Mouse (Mus musculus): ENCODE results near the gene Aadacl2. TPM values are rescaled to one million over a fixed set of nuclear protein-coding genes. Genes with fewer than 3 reads are reported as not detected.

Aadacl2 gene
- polyA plus RNA-seq (2012; rRNA removed), result not detected in 2 replicates

DNA sequence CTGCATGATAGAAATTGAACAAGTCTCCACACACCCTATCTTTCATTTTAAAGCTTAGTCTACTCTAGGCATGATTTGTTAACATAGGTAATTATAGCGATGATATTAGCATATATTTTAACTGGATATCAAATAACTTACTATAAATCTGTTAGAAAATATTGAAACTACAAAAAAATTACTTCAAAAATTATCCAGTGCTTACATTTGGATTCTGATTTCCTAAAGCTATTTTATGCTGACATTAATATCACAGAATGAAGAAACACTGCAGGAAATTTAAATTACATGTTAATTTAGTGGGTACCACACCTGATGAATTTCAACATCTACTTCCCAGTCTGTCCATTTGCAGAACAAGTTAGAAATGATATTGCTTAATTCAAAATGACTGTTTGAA, at the start of gene Aadacl2:
Gene Aadacl2, plus strand, starts transcription at position 301 of the 400 bp plus-strand sequence.
- 95% methylated on average over 1 of the region's 1 CpGs for WGBS
- Histone ChIP-seq H3K36me3 (ENCODE audit: control insufficient read depth, insufficient read depth, low read length) (no peaks in the 10 kb centered on the region), H3K27ac (ENCODE audit: insufficient read depth, low read depth, low read length) (no peak within 1 kb of the TSS), H3K4me1 (ENCODE audit: control insufficient read depth, insufficient read depth, insufficient read length, low read length) (no peaks in the 10 kb centered on the region), H3K27me3 (ENCODE audit: control insufficient read depth, insufficient read depth, low read length) (no peaks in the 10 kb centered on the region), H3K4me3 (ENCODE audit: low read depth, low read length) (no peak within 1 kb of the TSS)
- TF ChIP-seq CTCF (IDR thresholded peaks at IDR 0.05; ENCODE audit: extremely low read depth, insufficient read length, insufficient replicate concordance, low read depth, low read length), result no peak
- no peak for TF ChIP-seq POLR2A (IDR thresholded peaks at IDR 0.05; ENCODE audit: low read depth, low read length)

DNA sequence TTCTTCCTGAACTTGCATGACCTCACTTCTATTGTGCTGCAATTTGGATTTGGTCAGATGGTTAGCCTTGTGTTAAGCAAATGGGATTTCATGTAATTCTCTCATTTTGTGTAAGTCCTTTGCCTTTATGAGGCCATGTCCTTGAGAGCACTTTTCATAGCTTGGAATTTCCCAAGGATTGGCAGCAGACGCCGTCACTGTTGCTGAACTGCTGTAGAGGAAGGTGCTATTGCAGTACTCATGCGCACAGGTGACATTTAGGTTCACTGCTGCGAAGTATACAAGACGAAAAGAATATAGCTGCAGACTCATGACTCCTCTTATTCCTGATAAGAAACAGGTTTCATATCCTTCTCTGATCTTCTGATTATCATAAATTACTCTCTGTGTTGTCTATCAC, 35.7 kb upstream of the Aadacl2 start:
- no peak for TF ChIP-seq CTCF (IDR thresholded peaks at IDR 0.05; ENCODE audit: extremely low read depth, insufficient read length, insufficient replicate concordance, low read depth, low read length)
- TF ChIP-seq POLR2A (IDR thresholded peaks at IDR 0.05; ENCODE audit: low read depth, low read length), result no peak
- Histone ChIP-seq H3K27ac (ENCODE audit: insufficient read depth, low read depth, low read length) (no peak overlapping the region), H3K27me3 (ENCODE audit: control insufficient read depth, insufficient read depth, low read length) (no peaks in the 10 kb centered on the region), H3K4me3 (ENCODE audit: low read depth, low read length) (no peak overlapping the region), H3K36me3 (ENCODE audit: control insufficient read depth, insufficient read depth, low read length) (no peaks in the 10 kb centered on the region), H3K4me1 (ENCODE audit: control insufficient read depth, insufficient read depth, insufficient read length, low read length) (0 out of 2 replicates have a peak, but pooled peaks cover 2% of the 10 kb centered on the region)
- 79% methylated on average over 5 of the region's 5 CpGs for WGBS

DNA sequence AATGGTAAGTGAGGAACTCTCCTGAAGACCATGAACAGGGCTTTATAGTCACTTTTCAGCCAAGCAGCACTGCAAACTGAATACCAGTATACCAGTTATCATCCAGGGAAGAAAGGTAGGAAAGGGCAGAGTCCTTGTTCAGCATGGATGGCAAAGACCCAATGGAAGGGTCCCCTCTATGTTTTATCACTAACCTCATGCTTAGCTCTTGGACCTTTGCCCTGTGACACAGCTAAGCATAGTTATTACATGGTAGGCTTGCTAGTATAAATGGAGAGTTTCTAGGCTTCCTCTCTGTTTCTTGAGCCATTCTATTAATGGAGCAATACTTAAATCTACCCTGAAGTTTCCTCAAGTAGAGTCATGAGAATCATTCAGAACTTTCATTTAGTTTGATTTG, 32.0 kb upstream of the Aadacl2 start:
- H3K36me3 ChIP-seq (ENCODE audit: control insufficient read depth, insufficient read depth, low read length), result no peaks in the 10 kb centered on the region
- TF ChIP-seq POLR2A (IDR thresholded peaks at IDR 0.05; ENCODE audit: low read depth, low read length), result no peak
- no peak for TF ChIP-seq CTCF (IDR thresholded peaks at IDR 0.05; ENCODE audit: extremely low read depth, insufficient read length, insufficient replicate concordance, low read depth, low read length)
- H3K27ac ChIP-seq (ENCODE audit: insufficient read depth, low read depth, low read length), result no peak overlapping the region
- no peak overlapping the region for H3K4me3 ChIP-seq (ENCODE audit: low read depth, low read length)
- no peaks in the 10 kb centered on the region for H3K27me3 ChIP-seq (ENCODE audit: control insufficient read depth, insufficient read depth, low read length)
- H3K4me1 ChIP-seq (ENCODE audit: control insufficient read depth, insufficient read depth, insufficient read length, low read length), result 0 out of 2 replicates have a peak, but pooled peaks cover 2% of the 10 kb centered on the region

DNA sequence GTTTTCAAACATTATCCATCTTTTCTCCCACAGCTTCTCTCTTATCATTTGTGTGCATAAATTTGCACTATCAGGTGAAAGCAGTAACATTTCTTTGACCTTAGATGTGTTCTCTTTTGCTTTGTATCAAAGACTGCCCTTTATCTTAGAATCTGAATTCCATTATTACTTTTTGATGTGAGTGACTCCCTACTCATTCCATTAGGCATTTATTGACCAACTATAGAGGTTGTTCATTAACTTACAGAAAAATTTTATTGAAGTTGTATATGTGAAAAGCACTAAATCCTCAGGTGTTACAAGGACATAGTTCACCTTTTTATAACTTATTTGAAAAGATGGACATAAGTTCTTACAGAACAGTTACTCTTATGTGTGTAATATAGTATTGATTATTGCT, 2.9 kb upstream of the Aadacl2 start:
- no peak for TF ChIP-seq POLR2A (IDR thresholded peaks at IDR 0.05; ENCODE audit: low read depth, low read length)
- TF ChIP-seq CTCF (IDR thresholded peaks at IDR 0.05; ENCODE audit: extremely low read depth, insufficient read length, insufficient replicate concordance, low read depth, low read length), result no peak
- Histone ChIP-seq H3K36me3 (ENCODE audit: control insufficient read depth, insufficient read depth, low read length) (no peaks in the 10 kb centered on the region), H3K27ac (ENCODE audit: insufficient read depth, low read depth, low read length) (no peak overlapping the region), H3K4me3 (ENCODE audit: low read depth, low read length) (no peak overlapping the region), H3K4me1 (ENCODE audit: control insufficient read depth, insufficient read depth, insufficient read length, low read length) (no peaks in the 10 kb centered on the region), H3K27me3 (ENCODE audit: control insufficient read depth, insufficient read depth, low read length) (no peaks in the 10 kb centered on the region)

DNA sequence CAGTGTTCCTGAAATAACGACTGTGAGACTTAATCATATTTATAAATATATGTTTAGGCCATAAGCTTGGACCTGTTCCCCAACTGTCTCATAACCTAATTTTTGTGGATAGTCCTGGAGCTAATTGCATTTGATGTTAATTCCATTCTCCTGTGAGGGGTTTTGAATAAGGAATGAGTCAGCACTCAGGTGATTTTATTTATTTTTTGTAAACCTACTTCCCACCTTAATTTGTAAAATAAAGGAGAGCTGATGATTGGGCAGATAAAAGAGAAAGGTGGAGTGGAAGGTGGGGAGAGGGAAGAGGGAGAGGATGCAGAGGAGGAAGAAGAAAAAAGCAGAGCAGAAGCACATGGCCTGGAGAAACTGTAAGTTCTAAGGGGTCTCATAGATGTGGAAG, 18.9 kb downstream of the Aadacl2 start, which contains the start of gene Aadac:
Gene Aadac, plus strand, starts transcription at position 301 of the 400 bp plus-strand sequence.
- Histone ChIP-seq H3K27me3 (ENCODE audit: control insufficient read depth, insufficient read depth, low read length) (no peaks in the 10 kb centered on the region), H3K27ac (ENCODE audit: insufficient read depth, low read depth, low read length) (no peak within 1 kb of the TSS), H3K4me3 (ENCODE audit: low read depth, low read length) (no peak within 1 kb of the TSS), H3K4me1 (ENCODE audit: control insufficient read depth, insufficient read depth, insufficient read length, low read length) (no peaks in the 10 kb centered on the region), H3K36me3 (ENCODE audit: control insufficient read depth, insufficient read depth, low read length) (no peaks in the 10 kb centered on the region)
- WGBS, result 89% methylated on average over 1 of the region's 1 CpGs
- TF ChIP-seq POLR2A (IDR thresholded peaks at IDR 0.05; ENCODE audit: low read depth, low read length) (no peak), CTCF (IDR thresholded peaks at IDR 0.05; ENCODE audit: extremely low read depth, insufficient read length, insufficient replicate concordance, low read depth, low read length) (no peak)

DNA sequence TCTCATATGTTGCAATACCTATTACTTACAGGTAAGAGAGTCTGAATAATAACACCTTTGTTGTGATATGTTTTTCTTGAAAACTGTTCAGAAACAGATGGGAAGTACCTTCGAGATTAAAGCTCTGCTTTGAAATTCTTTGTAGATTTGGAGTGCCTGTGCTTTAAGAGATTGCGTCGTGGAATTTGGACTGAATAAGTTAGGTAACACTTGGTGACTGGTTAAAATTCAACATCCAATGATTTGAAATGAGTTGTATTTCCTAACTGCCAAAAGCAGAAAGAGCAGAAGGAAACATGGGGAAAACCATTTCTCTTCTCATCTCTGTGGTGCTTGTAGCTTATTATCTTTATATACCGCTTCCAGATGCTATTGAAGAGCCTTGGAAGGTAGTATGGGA, 25.0 kb downstream of the Aadacl2 start:
- WGBS, result 24% methylated on average over 4 of the region's 4 CpGs
- no peaks in the 10 kb centered on the region for H3K4me1 ChIP-seq (ENCODE audit: control insufficient read depth, insufficient read depth, insufficient read length, low read length)
- 0 out of 2 replicates have a peak, but pooled peaks cover 1% of the 10 kb centered on the region for H3K36me3 ChIP-seq (ENCODE audit: control insufficient read depth, insufficient read depth, low read length)
- TF ChIP-seq POLR2A (IDR thresholded peaks at IDR 0.05; ENCODE audit: low read depth, low read length), result no peak
- no peak for TF ChIP-seq CTCF (IDR thresholded peaks at IDR 0.05; ENCODE audit: extremely low read depth, insufficient read length, insufficient replicate concordance, low read depth, low read length)
- no peak overlapping the region for H3K27ac ChIP-seq (ENCODE audit: insufficient read depth, low read depth, low read length)
- H3K4me3 ChIP-seq (ENCODE audit: low read depth, low read length), result no peak overlapping the region
- no peaks in the 10 kb centered on the region for H3K27me3 ChIP-seq (ENCODE audit: control insufficient read depth, insufficient read depth, low read length)

DNA sequence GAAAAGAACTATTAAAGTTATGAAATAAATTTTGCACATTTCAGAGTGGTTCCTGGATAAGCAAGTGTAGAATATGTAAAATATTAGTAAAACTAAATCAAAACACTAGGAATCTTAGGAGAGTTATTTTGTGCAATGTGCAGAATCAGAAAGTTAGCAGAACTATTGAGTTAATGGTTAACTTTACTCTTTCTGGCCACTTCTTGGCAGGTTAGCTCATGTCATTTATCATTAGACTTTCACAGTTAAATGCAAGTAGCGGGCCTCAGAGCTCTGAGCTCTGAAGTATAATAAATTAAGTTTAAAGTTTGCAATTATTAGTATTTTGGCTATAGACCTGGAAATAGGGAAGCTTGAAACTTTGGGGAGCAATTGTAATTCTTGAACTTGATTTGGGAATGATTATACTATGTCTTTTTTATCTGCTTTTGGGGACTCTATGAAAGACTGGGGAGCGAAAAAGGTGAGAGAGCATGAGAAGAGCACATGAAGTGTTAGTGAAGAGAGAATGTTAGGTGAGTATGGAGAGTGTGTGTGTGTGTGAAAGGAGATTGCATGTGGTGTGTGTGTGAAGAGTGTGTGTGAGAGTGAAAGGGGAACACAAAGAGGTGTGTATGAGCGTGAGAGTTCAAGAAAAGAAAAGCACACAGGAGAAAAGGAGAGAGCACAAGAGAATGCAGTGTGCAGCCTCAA, 39.8 kb downstream of the Aadacl2 start:
- no peak overlapping the region for H3K4me3 ChIP-seq (ENCODE audit: low read depth, low read length)
- no peaks in the 10 kb centered on the region for H3K36me3 ChIP-seq (ENCODE audit: control insufficient read depth, insufficient read depth, low read length)
- H3K4me1 ChIP-seq (ENCODE audit: control insufficient read depth, insufficient read depth, insufficient read length, low read length), result no peaks in the 10 kb centered on the region
- 65% methylated on average over 3 of the region's 3 CpGs for WGBS
- TF ChIP-seq CTCF (IDR thresholded peaks at IDR 0.05; ENCODE audit: extremely low read depth, insufficient read length, insufficient replicate concordance, low read depth, low read length), result no peak
- TF ChIP-seq POLR2A (IDR thresholded peaks at IDR 0.05; ENCODE audit: low read depth, low read length), result no peak
- H3K27ac ChIP-seq (ENCODE audit: insufficient read depth, low read depth, low read length), result no peak overlapping the region
- H3K27me3 ChIP-seq (ENCODE audit: control insufficient read depth, insufficient read depth, low read length), result no peaks in the 10 kb centered on the region
